ENCODE assay signal across 8 mouse cellular contexts in genomic region chr12:85705002-85705830, GRCm38 (mm10). TPM values are rescaled to one million over a fixed set of nuclear protein-coding genes. Genes with fewer than 3 reads are reported as not detected.
DNase-seq lines count a peak whose midpoint lies in the region; ATAC-seq and TF ChIP-seq lines count a peak whose summit lies in the region.

No protein-coding gene starts in this region.

- H3K36me3 ChIP-seq in heart, embryonic 13.5 days = no peaks in the 10 kb centered on the region
- H3K36me3 ChIP-seq in kidney, postnatal 0 days (ENCODE audit: insufficient read depth, low read length) = no peaks in the 10 kb centered on the region
- no peaks in the 10 kb centered on the region for H3K36me3 ChIP-seq in liver, adult 2 months (ENCODE audit: control insufficient read depth, insufficient read depth, low read length)

- no peaks in the 10 kb centered on the region for H3K79me2 ChIP-seq in liver, adult 2 months (ENCODE audit: control insufficient read depth, insufficient read depth, low read length)

- peak overlapping the region; percentile 84 for H3K27ac ChIP-seq in heart, embryonic 13.5 days (replicated peaks)
- H3K27ac ChIP-seq in kidney, postnatal 0 days = peak overlapping the region; percentile 54
- H3K27ac ChIP-seq in liver, adult 2 months (replicated peaks; ENCODE audit: insufficient read depth, low read depth, low read length) = peak overlapping the region; percentile 56

- no peaks in the 10 kb centered on the region for H3K9me3 ChIP-seq in heart, embryonic 13.5 days
- H3K9me3 ChIP-seq in kidney, postnatal 0 days (replicated peaks; ENCODE audit: low read length) = no peaks in the 10 kb centered on the region

- TF ChIP-seq CTCF in kidney, postnatal 0 days (IDR thresholded peaks at IDR 0.05; ENCODE audit: low read depth) = no peak; the same call in 1 of the 2 replicates
- TF ChIP-seq CTCF in liver, adult 2 months (IDR thresholded peaks at IDR 0.05; ENCODE audit: low read depth, low read length) = 0 out of 2 replicates have a peak, but pooled peaks have one; percentile 0

- peaks cover 4% of the 10 kb centered on the region; the same call in 1 of the 2 replicates for H3K27me3 ChIP-seq in heart, embryonic 13.5 days (replicated peaks)
- H3K27me3 ChIP-seq in kidney, postnatal 0 days (ENCODE audit: insufficient read depth, low read length) = no peaks in the 10 kb centered on the region
- H3K27me3 ChIP-seq in liver, adult 2 months (ENCODE audit: control insufficient read depth, insufficient read depth, low read length) = no peaks in the 10 kb centered on the region

- peak overlapping the region; percentile 85 for H3K9ac ChIP-seq in heart, embryonic 13.5 days
- peak overlapping the region; percentile 67 for H3K9ac ChIP-seq in kidney, postnatal 0 days (ENCODE audit: low read depth, low read length)
- H3K9ac ChIP-seq in liver, adult 2 months (ENCODE audit: low read depth, low read length) = peak overlapping the region; percentile 59

- peak; percentile 80 for DNase-seq in 3134 (ENCODE audit: extremely low read depth, insufficient read length, low spot score)
- DNase-seq in adrenal gland, postnatal 10 days = peak; percentile 91
- peak; percentile 91 for DNase-seq in kidney, postnatal 0 days (ENCODE audit: low spot score)
- peak; percentile 34 for DNase-seq in liver, adult 2 months (ENCODE audit: extremely low read depth, low read depth, low spot score)
- DNase-seq in monocyte, adult 2 months (ENCODE audit: low read depth in 1 of 2, low spot score in 2 of 2) = peak; percentile 87 to 93
- DNase-seq in spleen, postnatal 4 days (ENCODE audit: low spot score in 2 of 2) = peak; percentile 78 to 88

- WGBS in heart, embryonic 13.5 days = 5% methylated on average over 20 of the region's 20 CpGs
- WGBS in kidney, postnatal 0 days = 7% methylated on average over 20 of the region's 20 CpGs
- 12% methylated on average over 20 of the region's 20 CpGs for WGBS in liver, adult 2 months

- H3K4me3 ChIP-seq in heart, embryonic 13.5 days = peak overlapping the region; percentile 57
- peak overlapping the region; percentile 37 for H3K4me3 ChIP-seq in kidney, postnatal 0 days (replicated peaks; ENCODE audit: low read depth, low read length)
- H3K4me3 ChIP-seq in liver, adult 2 months (ENCODE audit: insufficient read depth, low read depth, low read length) = peak overlapping the region; percentile 43

- 0 out of 2 replicates have a peak, but pooled peaks have one; percentile 21 for ATAC-seq in erythroblast, adult 5-6 weeks (replicated peaks; ENCODE audit: low FRiP score, poor library complexity, severe bottlenecking)
- ATAC-seq in heart, embryonic 13.5 days (ENCODE audit: extremely low read depth, insufficient number of reproducible peaks, low FRiP score, low TSS enrichment) = peak; percentile 74; the same call in 1 of the 2 replicates
- ATAC-seq in kidney, postnatal 0 days (replicated peaks; ENCODE audit: low FRiP score, low read depth) = peak; percentile 80

- H3K4me1 ChIP-seq in heart, embryonic 13.5 days = peaks cover 27% of the 10 kb centered on the region
- H3K4me1 ChIP-seq in kidney, postnatal 0 days (replicated peaks; ENCODE audit: insufficient read depth, low read length) = 0 out of 2 replicates have a peak, but pooled peaks cover 6% of the 10 kb centered on the region
- H3K4me1 ChIP-seq in liver, adult 2 months (ENCODE audit: control insufficient read depth, insufficient read depth, low read length) = peaks cover 3% of the 10 kb centered on the region; the same call in 1 of the 2 replicates

- H3K4me2 ChIP-seq in heart, embryonic 13.5 days = peak overlapping the region; percentile 88
- peak overlapping the region; percentile 95 for H3K4me2 ChIP-seq in kidney, postnatal 0 days (ENCODE audit: low read length)

- peak; percentile 40; the same call in 1 of the 2 replicates for TF ChIP-seq POLR2A in liver, adult 2 months (IDR thresholded peaks at IDR 0.05; ENCODE audit: extremely low read depth, insufficient read depth, low read length)

RNA-seq across cellular contexts. Expression of gene Batf, which starts 18.7 kb away (rescaled TPM):
- total RNA-seq in adrenal gland, postnatal 10 days (2021) = 1 to 10 TPM; 1.2 to 1.6 TPM
- total RNA-seq in erythroblast, adult 5-6 weeks (2015; ENCODE audit: low replicate concordance) = 3.6 TPM in 1 of 2 replicates, not detected in the other
- total RNA-seq in erythroblast, adult 5-6 weeks (2017; ENCODE audit: low replicate concordance) = 3.2 and 6.0 TPM in 2 replicates
- polyA plus RNA-seq in heart, embryonic 13.5 days (2015; fragmentation: Nextera tagmentation; extraction: Ambion mirVana) = 5.3 and 6.7 TPM in 2 replicates
- polyA plus RNA-seq in kidney, postnatal 0 days (2015; fragmentation: Nextera tagmentation; extraction: Ambion mirVana) = 4.0 and 4.3 TPM in 2 replicates
- 0.74 and 1.8 TPM in 2 replicates for total RNA-seq in liver, adult 2 months (2014; rRNA removed)
- polyA plus RNA-seq in liver, adult 2 months (2012; rRNA removed) = 0.39 and 0.76 TPM in 2 replicates

RNA-seq across cellular contexts. Expression of gene Flvcr2, which starts 41.1 kb away (rescaled TPM):
- total RNA-seq in adrenal gland, postnatal 10 days (2021) = 1 to 10 TPM; 5.2 to 7.1 TPM
- not detected in 2 replicates for total RNA-seq in erythroblast, adult 5-6 weeks (2015; ENCODE audit: low replicate concordance)
- total RNA-seq in erythroblast, adult 5-6 weeks (2017; ENCODE audit: low replicate concordance) = not detected in 2 replicates
- polyA plus RNA-seq in heart, embryonic 13.5 days (2015; fragmentation: Nextera tagmentation; extraction: Ambion mirVana) = 5.4 and 5.7 TPM in 2 replicates
- polyA plus RNA-seq in kidney, postnatal 0 days (2015; fragmentation: Nextera tagmentation; extraction: Ambion mirVana) = 7.0 and 7.5 TPM in 2 replicates
- total RNA-seq in liver, adult 2 months (2014; rRNA removed) = 2.8 and 11.9 TPM in 2 replicates
- polyA plus RNA-seq in liver, adult 2 months (2012; rRNA removed) = 2.8 and 4.1 TPM in 2 replicates

Comparison
In these comparisons a context has a peak if more than half of its experiments do, and no peak if none do; other contexts are left out.
1. Peak in every context shown above with its lines: DNase-seq, ATAC-seq, H3K4me3 ChIP-seq and H3K27ac ChIP-seq.
2. DNase-seq: peak in every context shown above with its lines; median percentile 91 in adrenal gland, postnatal 10 days; 91 in kidney, postnatal 0 days; 90 in monocyte, adult 2 months; 83 in spleen, postnatal 4 days; 80 in 3134; 34 in liver, adult 2 months.
3. ATAC-seq: peak in every context shown above with its lines; median percentile 80 in kidney, postnatal 0 days; 74 in heart, embryonic 13.5 days; 21 in erythroblast, adult 5-6 weeks.